Mouse (Mus musculus): ENCODE measurements around the gene Ppp1r3d. TPM values are rescaled to one million over a fixed set of nuclear protein-coding genes. Genes with fewer than 3 reads are reported as not detected.

Ppp1r3d gene
- total RNA-seq, 2 experiments from 2014 or later: 8.1 to 8.9 TPM

GRCm38 (mm10) chr2:178416970-178417369 is 2.7 kb upstream of the Ppp1r3d start:
- intact Hi-C loops (cut with DNase I): no loop called here
- DNase-seq (ENCODE audit: low spot score in 2 of 2): no peak

DNA sequence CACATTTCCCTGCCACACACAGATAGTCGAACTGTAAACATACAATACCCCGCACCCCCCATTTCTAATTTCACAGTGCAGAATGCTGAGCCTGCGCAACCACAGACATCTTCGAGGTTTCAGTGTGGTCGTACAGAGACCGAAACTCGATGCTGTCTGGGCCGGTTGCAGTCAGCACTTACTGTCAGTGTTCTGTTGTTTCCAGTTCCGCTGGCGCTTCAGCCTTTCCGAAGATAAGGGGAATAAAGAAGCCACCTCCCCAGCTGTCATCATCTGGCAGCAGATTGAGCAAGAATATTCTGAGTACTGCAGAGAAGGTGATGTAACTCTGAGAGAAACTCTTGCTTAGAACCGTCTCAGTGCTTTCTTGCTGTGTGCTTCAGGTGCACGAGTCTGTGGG is 2.2 kb upstream of the Ppp1r3d start:
- intact Hi-C loops (cut with DNase I): no loop called here
- DNase-seq (ENCODE audit: low spot score in 2 of 2): no peak

GRCm38 (mm10) chr2:178415150-178415448 is 827 bp upstream of the Ppp1r3d start:
- DNase-seq (ENCODE audit: low spot score in 2 of 2): no peak
- intact Hi-C loops (cut with DNase I): no loop called here

GRCm38 (mm10) chr2:178413481-178414260 is 601 bp downstream of the Ppp1r3d start:
- intact Hi-C loops (cut with DNase I): no loop called here
- DNase-seq (ENCODE audit: low spot score in 2 of 2): peak; percentile 61 to 71

GRCm38 (mm10) chr2:178413081-178413480 is 1.2 kb downstream of the Ppp1r3d start:
- intact Hi-C loops (cut with DNase I): no loop called here
- DNase-seq (ENCODE audit: low spot score in 2 of 2): no peak

DNA sequence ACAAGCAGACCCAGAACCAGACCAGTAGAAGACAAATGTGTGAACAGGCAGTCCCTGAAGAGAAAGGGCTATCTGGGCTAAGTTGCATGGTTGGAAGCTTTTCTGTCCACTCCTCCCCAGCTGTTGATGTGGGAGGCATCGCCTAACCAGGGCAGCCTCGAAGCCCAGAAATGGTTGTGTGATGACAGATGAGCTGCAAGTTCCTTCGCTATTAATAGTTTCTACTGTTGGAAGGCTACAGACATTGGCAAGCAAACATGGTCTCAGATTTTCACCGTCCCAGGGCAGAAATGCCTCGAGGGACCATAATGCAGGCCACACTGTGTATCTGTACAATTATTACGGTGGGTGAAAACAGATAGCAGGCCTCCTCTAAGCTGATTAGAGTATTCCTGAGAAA is 1.7 kb downstream of the Ppp1r3d start:
- intact Hi-C loops (cut with DNase I): no loop called here
- peak; percentile 35 to 58 for DNase-seq (ENCODE audit: low spot score in 2 of 2)

DNA sequence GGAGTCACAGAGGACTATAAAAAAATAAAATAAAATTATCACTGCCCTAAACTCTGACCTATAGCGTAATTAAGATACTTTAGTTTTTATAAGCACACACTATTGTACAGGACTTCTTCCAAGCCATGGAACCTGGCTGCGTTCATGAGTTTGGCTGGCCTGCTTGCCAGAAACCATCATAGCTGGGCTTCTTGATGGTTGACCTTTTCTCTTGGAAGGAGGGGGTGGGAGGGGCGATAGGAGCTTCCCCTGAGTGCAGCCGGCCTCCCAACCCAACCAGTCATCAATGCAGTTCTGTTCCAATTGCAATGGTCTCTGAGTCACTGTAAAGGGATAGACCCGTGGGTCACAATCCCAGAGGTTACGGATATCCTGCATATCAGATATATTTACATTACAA is 4.0 kb downstream of the Ppp1r3d start:
- intact Hi-C loops (cut with DNase I): no loop called here
- no peak for DNase-seq (ENCODE audit: low spot score in 2 of 2)

DNA sequence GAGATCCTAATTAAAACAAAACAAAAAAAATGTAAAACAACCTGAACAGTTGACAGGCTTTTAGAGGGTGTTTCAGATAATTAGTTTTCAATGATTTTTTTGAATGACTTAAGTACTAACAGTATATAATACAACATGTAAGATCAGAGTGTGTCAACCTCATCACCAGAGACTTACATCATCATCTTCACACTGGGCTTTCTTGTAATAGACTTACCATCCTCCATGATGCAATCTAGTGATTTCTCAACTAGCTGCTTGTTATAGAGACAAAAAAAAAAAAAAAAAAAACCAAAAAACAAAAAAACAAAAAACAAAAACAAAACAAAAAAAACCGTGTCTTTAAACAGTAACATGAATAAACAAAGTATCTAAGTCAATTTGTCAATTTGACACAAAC is 5.2 kb downstream of the Ppp1r3d start:
- intact Hi-C loops (cut with DNase I): no loop called here

DNA sequence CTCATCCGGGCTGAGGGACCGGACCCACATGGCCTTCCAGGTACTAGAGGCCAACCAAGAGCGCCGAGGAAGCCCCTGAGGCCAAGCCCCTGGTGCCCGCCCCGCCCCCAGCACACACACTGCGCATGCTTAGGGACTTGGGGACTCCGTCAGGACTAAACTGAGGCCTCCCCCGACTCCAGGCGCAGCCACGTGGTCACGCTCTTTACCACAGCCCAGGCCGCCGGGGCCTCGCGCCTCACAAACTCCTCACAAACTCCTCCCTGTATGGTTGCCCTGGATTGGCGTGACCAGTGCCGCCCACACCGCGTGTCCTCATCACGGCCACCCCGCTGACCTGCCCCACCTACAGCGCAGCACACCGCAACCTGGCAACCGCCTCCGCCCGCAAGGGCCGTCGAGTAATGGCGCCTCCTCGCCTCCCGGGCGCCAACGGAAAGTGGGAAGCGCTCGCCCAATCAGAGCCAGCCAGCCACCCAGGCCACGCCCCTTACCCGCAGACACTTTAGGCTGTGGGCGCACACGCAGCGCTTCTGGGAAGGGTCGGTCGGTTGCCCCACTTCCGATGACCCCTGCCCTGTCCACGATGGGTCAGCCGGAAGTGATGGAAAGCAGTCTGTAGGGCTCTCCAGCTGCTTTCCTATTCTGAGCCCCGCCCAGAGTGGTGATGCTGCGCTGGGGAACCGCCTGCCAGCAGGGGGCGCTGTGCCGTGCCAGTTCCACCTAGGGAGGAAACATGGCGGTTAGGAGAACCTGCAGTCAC is 7.0 kb downstream of the Ppp1r3d start, which contains the start of gene Sycp2:
Gene Sycp2, minus strand, starts transcription at position 633 of the 763 bp plus-strand sequence.
- intact Hi-C loops (cut with DNase I): no loop called here
- no peak for DNase-seq (ENCODE audit: low spot score in 2 of 2)

More for the DNA sequence above, 5.2 kb downstream of the Ppp1r3d start:
- DNase-seq (ENCODE audit: low spot score in 2 of 2): no peak

Other genes starting within 250 kb of the Ppp1r3d start
- gene Sycp2, start 6.8 kb downstream of the Ppp1r3d start, total RNA-seq (2021): 1 to 10 TPM in 1 of 2 experiments, under 1 TPM in 1; 0.79 to 1.3 TPM
- gene Fam217b, start 52 bp upstream of the Ppp1r3d start, total RNA-seq (2021): 10 to 100 TPM; 52.6 to 55.5 TPM
- gene Cdh26, start 16.1 kb upstream of the Ppp1r3d start, total RNA-seq (2021): under 1 TPM in 1 of 2 experiments, not detected in 1; 0.15 TPM

All from left cerebral cortex, postnatal 36 days (tissue).